Mouse (Mus musculus): ENCODE measurements around the gene Gale. TPM values are rescaled to one million over a fixed set of nuclear protein-coding genes. Genes with fewer than 3 reads are reported as not detected.
A peak's percentile ranks its signal among the peaks of the same experiment; 100 is the strongest.

The Gale gene
- polyA plus RNA-seq, 1 experiment: 25.0 TPM

DNA sequence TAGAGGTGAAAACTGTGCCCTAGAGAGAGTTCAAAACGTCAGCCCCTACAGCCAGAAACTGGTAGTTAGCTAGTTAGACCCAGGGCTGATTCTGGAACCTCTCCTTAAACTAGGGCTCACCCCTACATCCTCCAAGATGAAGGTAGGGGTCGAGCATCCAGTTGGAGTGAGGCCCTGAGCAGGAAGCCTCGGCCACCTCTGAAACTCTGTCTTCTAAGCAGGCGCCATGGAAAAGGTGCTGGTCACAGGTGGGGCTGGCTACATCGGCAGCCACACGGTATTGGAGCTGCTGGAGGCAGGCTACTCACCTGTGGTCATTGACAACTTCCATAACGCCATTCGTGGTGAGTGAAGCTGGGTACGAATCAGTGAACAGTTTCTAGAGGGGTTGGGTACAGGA, 1.6 kb downstream of the Gale start:
- Histone ChIP-seq H3K4me1 (ENCODE audit: control insufficient read depth, insufficient read depth, low read length) (peaks cover 3% of the 10 kb centered on the region; the same call in 1 of the 2 replicates), H3K4me3 (replicated peaks; ENCODE audit: extremely low read depth, low read depth, low read length) (no peak overlapping the region)
- WGBS: 78% methylated on average over 9 of the region's 9 CpGs
- no peak for DNase-seq
- no peak for TF ChIP-seq CTCF (IDR thresholded peaks at IDR 0.05; ENCODE audit: insufficient read depth, low read length)
- no peak for TF ChIP-seq POLR2A (IDR thresholded peaks at IDR 0.05; ENCODE audit: borderline replicate concordance, extremely low read depth, low read depth, low read length)

DNA sequence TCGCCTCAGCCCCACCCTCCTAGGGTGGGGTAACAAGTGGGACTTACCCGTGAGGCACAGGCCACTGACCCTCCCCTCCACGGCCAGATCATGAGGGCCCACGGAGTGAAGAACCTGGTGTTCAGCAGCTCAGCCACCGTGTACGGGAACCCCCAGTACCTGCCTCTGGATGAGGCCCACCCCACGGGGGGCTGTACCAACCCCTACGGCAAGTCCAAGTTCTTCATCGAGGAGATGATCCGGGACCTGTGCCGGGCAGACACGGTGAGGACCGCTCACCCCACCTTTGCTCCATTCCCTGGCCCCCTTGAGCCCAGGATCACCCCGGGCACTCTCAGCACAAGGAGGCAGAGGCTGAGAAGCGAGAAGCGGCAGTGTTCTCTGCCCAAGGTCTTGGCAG, 2.8 kb downstream of the Gale start:
- Histone ChIP-seq H3K4me1 (ENCODE audit: control insufficient read depth, insufficient read depth, low read length) (peaks cover 4% of the 10 kb centered on the region), H3K4me3 (replicated peaks; ENCODE audit: extremely low read depth, low read depth, low read length) (no peak overlapping the region)
- no peak for TF ChIP-seq POLR2A (IDR thresholded peaks at IDR 0.05; ENCODE audit: borderline replicate concordance, extremely low read depth, low read depth, low read length)
- no peak for DNase-seq
- 91% methylated on average over 16 of the region's 16 CpGs for WGBS

DNA sequence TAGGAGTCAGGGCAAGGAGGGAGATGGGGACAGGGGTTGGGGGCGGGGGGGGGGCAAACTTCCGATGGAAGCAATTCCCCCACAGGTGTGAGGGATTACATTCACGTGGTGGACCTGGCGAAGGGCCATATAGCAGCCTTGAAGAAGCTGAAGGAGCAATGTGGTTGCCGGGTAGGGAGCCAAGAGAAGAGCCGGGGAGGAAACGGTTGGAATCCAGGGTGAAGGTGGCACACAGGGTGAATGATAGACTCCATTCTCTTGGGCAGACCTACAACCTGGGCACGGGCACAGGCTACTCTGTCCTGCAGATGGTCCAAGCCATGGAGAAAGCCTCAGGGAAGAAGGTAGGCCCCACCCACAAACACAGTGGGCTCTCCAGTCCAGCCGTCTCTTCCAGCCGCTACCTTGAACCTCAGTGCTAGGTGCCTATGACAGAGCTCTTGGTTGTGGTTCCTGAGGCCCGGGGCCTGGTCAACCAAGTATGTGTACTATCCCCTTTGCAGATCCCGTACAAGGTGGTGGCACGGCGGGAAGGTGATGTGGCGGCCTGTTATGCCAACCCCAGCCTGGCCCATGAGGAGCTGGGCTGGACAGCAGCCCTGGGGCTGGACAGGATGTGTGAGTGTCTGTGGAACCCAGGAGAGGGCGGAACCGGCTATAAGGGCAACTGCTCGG, 3.7 kb downstream of the Gale start:
- DNase-seq: no peak
- WGBS: 85% methylated on average over 18 of the region's 18 CpGs
- no peak overlapping the region for H3K4me3 ChIP-seq (replicated peaks; ENCODE audit: extremely low read depth, low read depth, low read length)
- TF ChIP-seq CTCF (IDR thresholded peaks at IDR 0.05; ENCODE audit: insufficient read depth, low read length) (no peak), POLR2A (IDR thresholded peaks at IDR 0.05; ENCODE audit: borderline replicate concordance, extremely low read depth, low read depth, low read length) (no peak)
- H3K4me1 ChIP-seq (ENCODE audit: control insufficient read depth, insufficient read depth, low read length): peaks cover 10% of the 10 kb centered on the region

DNA sequence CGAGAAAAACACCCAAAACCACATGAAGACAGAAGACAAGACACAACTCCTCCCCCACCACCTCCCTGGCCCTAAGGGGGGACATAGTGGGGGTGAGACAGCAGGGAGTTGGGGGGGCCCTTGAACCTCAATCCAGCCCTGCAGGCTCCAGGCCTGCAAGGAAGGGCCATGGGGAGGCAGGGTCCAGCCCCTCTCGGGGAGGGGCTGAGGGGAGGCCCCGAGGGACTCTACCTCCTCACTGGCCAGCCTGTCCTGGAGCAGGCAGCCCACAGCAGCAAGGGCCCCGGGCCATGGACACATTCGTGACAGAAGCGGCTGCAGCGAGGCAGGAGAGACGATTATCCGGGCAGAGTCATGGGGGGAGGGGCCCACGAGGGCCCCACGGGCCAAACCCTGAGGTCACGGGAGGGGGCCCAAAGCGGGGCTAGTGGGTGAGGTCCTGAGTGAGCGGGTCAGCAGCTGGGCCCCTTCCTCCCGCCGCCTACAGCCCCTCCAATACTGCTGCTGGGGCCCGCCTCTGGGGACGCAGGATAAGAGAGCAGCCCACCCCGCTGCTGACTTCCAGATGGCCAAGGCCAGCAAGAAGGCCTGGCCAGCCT, 4.8 kb downstream of the Gale start:
- no peak for DNase-seq
- peaks cover 13% of the 10 kb centered on the region for H3K4me1 ChIP-seq (ENCODE audit: control insufficient read depth, insufficient read depth, low read length)
- no peak overlapping the region for H3K4me3 ChIP-seq (replicated peaks; ENCODE audit: extremely low read depth, low read depth, low read length)
- no peak for TF ChIP-seq POLR2A (IDR thresholded peaks at IDR 0.05; ENCODE audit: borderline replicate concordance, extremely low read depth, low read depth, low read length)
- no peak for TF ChIP-seq CTCF (IDR thresholded peaks at IDR 0.05; ENCODE audit: insufficient read depth, low read length)
- 73% methylated on average over 19 of the region's 19 CpGs for WGBS

DNA sequence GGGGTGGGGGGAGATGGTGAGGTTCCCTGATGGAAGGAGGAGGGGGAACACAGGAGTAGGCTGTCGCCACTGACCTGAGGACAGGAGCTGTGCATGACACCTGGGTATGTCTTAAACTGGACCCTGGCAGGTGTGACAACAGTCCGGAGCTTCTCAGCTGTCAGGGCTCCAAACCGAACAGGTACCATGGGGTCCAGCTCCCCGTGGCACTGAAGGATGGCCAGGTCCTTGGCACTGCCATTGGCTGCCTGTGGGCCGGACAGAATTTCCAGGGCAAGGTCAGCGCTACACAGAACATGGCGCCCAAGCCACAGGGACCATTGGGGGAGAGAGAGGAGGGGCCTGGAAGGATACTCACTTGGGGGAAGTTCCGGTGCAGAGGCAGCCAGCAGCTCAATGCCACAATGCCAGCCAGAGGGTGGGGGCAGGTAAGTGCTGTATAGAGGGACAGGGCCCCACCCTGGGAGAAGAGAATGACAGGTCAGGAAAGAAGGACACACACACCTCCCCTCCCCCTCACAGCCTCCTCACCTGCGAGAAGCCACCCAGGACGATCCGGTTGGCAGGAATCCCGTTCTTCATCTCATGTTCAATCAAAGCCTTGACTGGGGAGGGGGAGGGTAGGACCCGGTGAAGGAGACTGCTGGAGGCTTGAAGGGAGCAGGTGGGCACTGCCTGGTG, 5.7 kb downstream of the Gale start:
- TF ChIP-seq POLR2A (IDR thresholded peaks at IDR 0.05; ENCODE audit: borderline replicate concordance, extremely low read depth, low read depth, low read length) (no peak), CTCF (IDR thresholded peaks at IDR 0.05; ENCODE audit: insufficient read depth, low read length) (no peak)
- DNase-seq: no peak

DNA sequence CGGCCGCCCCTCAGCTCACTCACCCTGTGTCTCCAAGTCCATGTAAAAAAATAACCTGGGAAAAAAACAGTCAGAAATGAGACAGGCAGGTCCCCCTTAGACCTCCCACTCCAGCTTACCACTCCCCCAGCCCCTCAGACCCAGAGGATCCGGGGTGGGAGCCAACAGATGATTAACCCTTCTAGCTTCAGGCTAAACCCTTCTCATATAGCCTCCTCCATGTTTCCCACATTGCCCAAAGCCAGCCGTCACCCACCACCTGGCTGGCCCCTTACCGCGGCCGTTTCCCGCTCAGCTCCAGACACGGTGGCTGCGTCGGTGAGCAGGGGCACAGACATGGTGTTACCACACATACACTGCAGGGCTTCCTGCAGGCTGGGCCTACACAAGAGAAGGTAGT, 7.1 kb downstream of the Gale start:
- no peak for TF ChIP-seq CTCF (IDR thresholded peaks at IDR 0.05; ENCODE audit: insufficient read depth, low read length)
- no peak for TF ChIP-seq POLR2A (IDR thresholded peaks at IDR 0.05; ENCODE audit: borderline replicate concordance, extremely low read depth, low read depth, low read length)
- 85% methylated on average over 11 of the region's 11 CpGs for WGBS
- Histone ChIP-seq H3K4me3 (replicated peaks; ENCODE audit: extremely low read depth, low read depth, low read length) (no peak overlapping the region), H3K4me1 (ENCODE audit: control insufficient read depth, insufficient read depth, low read length) (peaks cover 10% of the 10 kb centered on the region)
- no peak for DNase-seq

More for the DNA sequence above, 5.7 kb downstream of the Gale start:
- H3K4me3 ChIP-seq (replicated peaks; ENCODE audit: extremely low read depth, low read depth, low read length): no peak overlapping the region
- WGBS: 82% methylated on average over 13 of the region's 13 CpGs
- peaks cover 13% of the 10 kb centered on the region for H3K4me1 ChIP-seq (ENCODE audit: control insufficient read depth, insufficient read depth, low read length)

DNA sequence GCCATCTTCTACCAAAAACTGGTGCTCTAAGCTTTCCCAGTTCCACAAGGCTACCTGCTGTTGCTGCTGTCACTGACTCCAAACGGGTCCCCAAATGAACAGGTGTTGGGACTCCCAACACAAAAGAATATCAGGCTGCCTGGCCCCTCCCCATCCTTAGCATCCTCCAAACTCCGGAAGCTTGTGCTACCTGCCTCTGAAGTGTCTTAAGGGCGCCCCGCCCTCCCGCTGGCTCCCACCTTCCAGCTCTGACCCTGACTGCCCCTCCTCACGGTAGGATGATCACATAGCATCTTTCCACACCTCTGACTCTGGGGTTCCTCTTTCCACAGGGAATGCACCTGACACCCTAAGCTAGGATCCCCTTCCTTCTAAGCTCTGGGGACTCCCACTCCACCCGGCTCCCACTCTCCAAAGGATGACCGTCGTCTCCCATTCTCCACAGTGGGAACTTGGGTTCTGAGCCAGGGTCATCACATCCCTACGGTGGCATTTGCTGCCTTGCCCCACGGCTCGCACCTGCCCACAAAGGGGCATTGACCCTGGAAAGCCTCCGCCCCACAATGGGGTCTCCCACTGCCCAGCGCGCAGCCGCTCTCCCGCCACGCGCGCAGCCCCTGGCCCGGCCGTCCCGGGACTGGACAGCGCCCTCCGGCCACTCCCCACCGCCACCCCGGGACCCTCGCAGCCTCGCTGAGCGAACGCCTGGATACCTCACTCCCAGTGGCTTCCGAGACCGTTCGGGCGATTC, 8.5 kb downstream of the Gale start:
- peaks cover 10% of the 10 kb centered on the region for H3K4me1 ChIP-seq (ENCODE audit: control insufficient read depth, insufficient read depth, low read length)
- TF ChIP-seq POLR2A (IDR thresholded peaks at IDR 0.05; ENCODE audit: borderline replicate concordance, extremely low read depth, low read depth, low read length) (no peak), CTCF (IDR thresholded peaks at IDR 0.05; ENCODE audit: insufficient read depth, low read length) (no peak)
- WGBS: 1% methylated on average over 34 of the region's 35 CpGs
- DNase-seq: peak; percentile 46
- H3K4me3 ChIP-seq (replicated peaks; ENCODE audit: extremely low read depth, low read depth, low read length): peak overlapping the region; percentile 82

DNA sequence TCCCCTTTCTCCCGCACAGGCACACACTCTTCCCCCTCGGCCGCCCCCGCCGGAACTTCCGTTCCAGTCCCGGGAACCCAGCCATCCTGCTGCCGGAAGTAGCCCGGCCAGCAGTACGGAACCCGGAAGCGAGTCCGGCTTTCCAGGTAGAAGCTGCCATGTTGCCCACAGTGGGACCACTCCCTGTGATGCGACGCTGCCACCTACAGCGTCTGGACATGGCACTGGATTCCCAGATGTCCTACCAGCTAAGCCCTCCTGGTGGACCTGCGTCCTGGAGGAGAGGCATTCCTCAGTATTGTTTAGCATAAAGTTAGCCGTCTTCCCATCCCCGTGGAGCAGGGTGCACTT, 9.0 kb downstream of the Gale start, which contains the start of gene Lypla2:
TSS of gene Lypla2 (minus strand) at position 71 of the 351 bp plus-strand sequence.
- under 1% methylated on average over 19 of the region's 19 CpGs for WGBS
- Histone ChIP-seq H3K4me1 (ENCODE audit: control insufficient read depth, insufficient read depth, low read length) (peaks cover 10% of the 10 kb centered on the region), H3K4me3 (replicated peaks; ENCODE audit: extremely low read depth, low read depth, low read length) (peak within 1 kb of the TSS; percentile 82)
- TF ChIP-seq POLR2A (IDR thresholded peaks at IDR 0.05; ENCODE audit: borderline replicate concordance, extremely low read depth, low read depth, low read length) (peak; percentile 70; the same call in 1 of the 2 replicates), CTCF (IDR thresholded peaks at IDR 0.05; ENCODE audit: insufficient read depth, low read length) (no peak)
- peak; percentile 86 for DNase-seq

Data from lung, adult 2 months (tissue).